Mouse (Mus musculus) embryo, embryonic 9.5 days (tissue): ENCODE results near the gene Reps1.
"Not testable (repeated sequence)": the region's sequence is repeated elsewhere in the genome, so short reads cannot be mapped to it uniquely, and the experiment has no call there.

Source experiments
- DNase-seq: peaks from one replicate; pipeline ENCODE4 v3.0.0-alpha.2; 2017; ENCODE audit errors: extremely low spot score

The Reps1 gene

DNA sequence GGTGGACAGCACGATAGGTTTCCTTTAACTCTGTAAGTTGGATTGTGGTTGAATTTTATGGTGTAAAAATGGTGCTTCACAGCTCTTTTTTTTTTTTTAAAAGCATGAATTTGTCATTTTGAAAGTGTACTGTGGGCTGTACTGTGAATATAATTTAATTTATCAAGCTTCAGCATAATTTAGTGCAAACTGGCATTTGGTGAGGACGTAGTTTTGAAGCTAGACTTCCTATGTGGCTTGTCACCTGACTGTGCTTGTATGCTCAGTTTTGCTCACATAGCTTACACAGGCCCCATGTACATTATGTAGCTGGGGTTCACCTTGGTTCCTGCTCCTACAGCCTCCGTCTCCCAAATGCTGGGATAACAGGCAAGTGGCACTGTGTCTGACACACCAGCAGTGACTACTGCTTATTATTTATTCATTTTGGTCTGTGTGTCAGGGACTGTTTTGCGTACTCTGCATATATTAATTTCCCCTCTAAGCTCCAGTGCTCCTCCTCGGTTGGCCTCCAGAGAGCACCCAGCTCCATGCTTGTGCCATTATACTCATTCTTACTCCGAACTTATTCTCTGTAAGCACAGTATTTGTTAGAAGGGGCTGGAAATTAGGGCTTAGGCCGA is 9.1 kb downstream of the Reps1 start:
- DNase-seq, result no peak

DNA sequence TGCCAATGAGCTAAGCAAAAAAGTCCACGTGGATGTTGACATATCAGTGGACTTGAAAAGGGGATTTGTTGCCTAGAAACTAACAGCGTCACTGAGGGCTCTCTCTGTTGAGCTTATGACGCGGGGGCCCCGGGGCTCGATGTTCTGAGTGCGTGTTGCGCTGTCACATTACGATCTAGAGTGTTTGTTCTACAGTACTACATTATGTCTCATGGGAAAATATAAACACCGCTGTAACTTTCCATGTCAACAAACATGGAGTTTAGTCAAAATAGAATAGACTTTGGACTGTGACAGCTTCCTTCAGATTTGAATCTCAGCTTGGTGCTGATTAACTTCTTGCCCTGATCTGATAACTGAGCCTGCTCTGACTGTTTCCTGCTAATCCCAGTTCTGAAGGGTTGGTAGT is 10.4 kb downstream of the Reps1 start:
- no peak for DNase-seq

DNA sequence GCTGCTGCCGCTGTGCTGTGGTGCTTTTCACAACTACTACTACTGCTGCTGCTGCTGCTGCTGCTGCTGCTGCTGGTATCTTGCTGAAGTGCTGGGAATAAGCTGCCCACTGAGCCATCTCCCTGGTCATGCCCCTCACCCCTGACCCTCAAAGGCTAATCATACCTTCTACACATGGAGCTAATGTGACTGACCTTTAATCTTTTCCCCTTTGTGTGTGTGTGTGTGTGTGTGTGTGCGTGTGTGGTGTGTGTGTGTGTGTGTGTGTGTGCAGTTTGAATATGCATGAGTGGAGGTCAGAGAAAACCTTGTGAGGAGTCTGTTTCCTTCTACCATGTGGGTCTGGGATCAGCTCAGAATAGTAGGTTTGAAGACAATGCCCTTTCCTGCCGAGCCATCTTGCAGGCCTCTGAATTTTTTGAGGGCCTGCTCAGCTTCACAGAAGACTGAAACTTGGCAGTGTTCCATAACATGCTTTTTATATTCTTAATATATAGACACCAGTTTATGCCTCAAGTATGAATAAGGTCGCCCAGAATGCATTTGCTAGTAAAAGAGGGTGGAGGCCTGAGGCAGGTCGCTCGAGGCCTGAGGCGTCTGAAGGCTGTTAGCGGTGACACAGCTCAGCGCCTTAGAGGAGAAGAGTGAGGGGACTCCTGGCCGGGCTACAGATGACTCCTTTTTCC is 12.2 kb downstream of the Reps1 start:
- no peak for DNase-seq

DNA sequence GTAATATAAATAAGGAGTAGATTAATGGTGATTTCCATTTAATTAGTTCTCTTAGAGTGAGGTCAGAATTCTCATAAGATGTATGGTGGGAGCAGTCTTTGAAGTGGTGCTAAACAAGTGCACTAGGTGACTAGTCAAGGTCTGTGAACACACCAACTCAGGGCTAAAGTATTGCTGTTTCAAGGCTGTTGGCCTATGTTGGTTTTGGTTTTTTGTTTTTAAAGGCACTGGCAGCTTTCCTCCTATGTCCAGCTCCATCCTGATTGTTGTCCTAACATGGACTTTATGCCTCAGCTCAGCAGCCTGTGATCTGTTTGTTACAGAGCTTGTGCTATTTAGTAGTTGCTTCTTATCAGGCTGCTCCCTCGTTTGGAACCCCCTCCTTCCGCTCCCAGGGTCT is 13.2 kb downstream of the Reps1 start:
- no peak for DNase-seq

DNA sequence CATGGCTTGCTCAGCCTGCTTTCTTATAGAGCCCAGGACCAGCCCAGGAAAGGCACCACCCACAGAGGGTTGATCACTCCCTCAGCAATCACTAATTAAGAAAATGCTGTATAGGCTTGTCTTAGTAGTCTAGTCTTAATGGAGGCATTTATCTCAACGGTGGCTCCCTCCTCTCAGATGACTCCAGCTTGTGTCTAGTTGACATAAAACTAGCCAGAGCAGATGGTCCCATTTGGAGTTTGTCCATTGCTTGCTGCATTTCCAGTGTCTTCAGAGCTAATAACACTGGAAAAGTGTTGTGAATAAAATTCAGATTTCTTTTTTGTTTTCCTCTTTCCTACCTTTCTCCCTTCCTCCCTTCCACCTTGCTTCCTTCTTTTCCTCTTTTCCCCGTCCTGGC is 13.9 kb downstream of the Reps1 start:
- no peak for DNase-seq

DNA sequence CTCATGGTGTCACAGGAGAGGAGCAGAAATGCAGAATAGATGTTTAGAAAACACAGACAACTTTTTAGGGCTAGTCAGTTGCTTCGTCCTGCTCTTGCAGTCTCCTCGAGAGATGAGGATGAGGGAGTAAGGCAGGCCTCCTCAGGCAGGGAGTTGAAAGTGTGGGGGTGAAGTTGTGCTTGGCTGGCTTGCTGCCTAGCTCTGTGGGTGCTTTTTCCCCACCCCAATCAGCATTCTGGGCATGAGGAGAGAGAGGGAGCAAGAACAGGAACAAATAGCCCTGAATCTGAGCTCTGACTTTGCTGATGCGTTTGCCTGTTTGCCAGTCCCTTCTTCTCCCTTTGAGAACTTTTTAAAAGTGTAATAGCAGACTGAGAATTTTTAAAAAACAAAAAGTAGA is 14.5 kb downstream of the Reps1 start:
- no peak for DNase-seq

- no peak for DNase-seq
These were observed 15.0 kb downstream of the Reps1 start for GRCm38 (mm10) chr10:18070616-18071015.

DNA sequence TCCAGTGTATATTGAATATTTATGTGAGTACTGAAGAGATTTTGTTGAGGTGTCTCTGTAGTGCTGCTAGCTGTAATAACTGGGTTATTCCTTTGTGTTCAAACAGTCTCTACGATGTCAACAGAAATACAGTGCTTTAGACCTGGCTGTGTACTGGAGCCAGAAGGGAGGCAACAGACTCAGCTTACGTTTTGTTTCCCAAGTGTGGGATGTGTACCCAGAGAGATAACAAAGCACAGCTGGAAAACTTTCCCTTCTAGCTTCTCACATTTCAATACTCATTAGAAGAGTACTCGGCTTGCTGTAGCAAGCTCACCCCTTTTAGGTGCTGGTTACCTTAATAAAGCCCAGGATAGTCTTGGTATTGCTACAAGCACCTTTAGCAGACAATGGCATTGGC is 17.2 kb downstream of the Reps1 start:
- no peak for DNase-seq

DNA sequence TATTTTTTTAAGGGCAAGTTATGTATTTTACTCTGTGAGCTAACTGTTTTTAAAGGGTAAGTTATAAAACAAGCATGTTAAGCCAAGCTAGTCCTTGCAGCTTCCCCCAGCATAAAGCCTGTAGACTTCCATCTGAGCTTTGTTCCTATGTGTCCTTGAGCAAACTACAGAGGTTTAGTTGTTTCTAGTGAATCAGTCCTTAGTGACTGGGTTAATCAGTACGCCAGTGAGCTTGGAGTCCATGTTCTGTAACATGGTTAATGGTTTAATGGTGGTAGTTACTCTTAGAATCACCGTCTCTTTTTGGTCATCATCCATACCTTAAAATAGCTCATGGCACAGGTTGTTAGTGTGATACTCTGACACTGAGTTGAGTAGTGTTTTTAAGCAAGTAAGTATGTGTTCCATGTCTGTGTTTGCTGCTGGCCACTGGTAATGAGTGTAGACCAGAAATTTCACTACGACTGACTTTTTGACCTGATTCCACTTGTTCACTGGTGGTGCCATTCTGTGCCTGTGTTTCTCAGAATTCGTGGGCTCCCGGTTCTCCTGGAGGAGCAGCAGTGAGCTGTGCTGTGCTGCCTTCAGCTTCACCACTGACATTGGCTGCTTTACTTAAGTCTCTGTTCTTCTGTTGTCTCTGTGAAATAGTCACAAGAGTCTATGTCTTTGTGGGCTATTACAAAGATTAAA is 18.9 kb downstream of the Reps1 start:
- no peak for DNase-seq

DNA sequence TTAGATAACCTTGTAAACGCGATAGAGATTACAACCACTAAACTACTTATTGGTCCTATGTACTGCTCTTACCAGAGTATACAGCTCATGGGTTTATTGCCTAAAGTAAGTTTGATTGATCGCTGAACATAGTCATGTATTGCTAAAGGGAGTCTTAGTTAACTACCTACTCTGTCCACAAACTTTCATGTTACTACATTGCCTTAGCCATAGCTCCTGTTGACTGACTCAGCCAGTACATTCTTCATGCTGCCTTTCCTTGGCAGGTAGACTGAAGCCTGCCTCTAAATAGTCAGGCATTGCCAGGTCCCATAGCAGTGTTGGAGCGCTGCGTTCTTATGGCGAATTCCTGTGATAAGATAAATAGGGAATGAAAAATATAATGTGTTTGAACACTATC is 20.2 kb downstream of the Reps1 start:
- DNase-seq, result no peak

DNA sequence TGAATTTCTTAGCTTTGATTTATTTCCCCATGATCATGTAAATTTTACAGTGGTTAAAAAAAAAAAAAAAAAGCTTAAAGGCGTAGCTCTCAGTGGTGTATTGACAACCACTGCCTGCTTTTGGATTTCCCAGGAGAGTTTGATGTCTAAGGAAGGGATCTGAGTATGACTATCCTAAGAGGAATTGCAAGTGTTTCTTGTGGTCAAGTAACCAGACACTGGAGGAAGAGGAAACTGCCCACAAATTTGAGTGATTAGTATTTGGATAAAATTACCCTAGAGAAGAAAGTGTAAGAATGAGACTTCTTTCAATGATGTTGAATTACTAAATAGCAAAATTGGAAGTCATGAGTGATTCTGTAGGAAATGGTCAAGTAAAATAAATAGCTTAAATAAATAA is 25.9 kb downstream of the Reps1 start:
- no peak for DNase-seq

- DNase-seq, result no peak
These were observed 27.1 kb downstream of the Reps1 start for GRCm38 (mm10) chr10:18082772-18083171.

DNA sequence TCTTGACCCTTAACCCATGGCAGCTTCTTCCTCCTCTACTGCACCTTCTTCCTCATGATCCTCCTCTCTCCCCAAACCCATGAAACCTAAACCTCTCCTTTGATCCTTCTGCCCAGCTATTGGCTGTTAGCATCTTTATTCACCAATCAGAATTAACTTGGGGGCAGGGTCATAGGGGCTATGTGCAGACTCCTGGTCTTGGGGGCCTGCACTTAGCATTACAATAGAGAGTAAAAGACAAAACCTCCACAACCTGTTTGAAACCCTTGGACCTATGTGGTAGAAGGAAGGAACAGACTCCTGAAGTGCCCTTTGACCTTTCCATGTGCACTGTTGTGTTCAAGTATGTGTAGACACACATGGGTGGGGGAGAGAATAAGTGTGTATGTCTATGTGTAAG is 35.0 kb downstream of the Reps1 start:
- DNase-seq, result no peak

GRCm38 (mm10) chr10:18102166-18102565 is 46.5 kb downstream of the Reps1 start:
- no peak for DNase-seq

GRCm38 (mm10) chr10:18107471-18107870 is 51.8 kb downstream of the Reps1 start:
- DNase-seq, result no peak

GRCm38 (mm10) chr10:18110940-18111339 is 55.3 kb downstream of the Reps1 start:
- DNase-seq, result no peak

DNA sequence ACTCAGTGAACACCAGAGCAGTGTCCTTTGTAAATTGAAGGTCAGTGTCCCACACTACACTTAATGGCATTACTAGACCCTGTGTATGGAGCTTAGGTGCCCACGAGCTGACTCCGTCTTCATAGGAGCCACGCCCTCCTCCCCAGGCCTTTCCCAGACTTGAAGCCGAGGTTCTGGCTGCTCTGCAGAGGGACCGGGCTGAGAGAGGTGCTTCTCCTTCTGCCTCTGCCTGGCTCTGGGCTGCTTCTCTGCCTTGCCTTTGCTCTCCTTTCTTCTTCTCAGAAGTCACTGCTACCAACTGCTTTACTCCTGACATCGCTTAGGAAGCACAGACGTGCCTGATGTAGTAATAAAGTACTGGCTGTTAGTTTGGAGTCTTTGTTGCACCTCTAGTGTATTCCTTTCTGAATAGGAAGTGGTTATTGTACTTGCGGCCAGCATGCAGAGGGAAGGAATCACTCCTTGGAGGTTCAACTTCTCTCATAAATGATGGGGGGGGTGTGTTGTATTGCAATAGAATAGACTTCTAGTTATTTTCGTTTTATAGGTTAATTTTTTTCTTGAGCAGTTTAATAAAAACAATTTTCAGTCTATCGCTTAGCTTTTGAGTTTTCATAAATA is 57.9 kb downstream of the Reps1 start:
- no peak for DNase-seq

DNA sequence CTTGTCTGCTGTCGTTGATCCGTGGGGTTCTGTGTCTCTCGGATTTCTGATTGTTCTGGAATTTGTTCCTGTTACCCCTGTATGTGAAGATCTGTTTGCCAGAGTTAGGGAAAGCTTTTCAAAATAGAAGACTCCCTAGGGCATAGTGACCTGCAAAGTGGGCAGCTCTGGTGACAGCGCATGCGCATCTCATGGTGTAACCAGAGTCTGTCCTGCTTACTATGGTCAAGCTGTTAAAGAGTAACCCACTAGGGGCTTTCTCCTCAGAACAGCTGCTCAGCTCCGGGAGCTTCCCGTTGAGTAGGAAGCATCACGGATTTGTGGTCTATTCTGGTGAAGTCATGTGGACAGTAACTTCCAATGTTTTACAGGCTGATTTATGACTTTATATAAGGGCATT is 62.7 kb downstream of the Reps1 start:
- DNase-seq, result no peak

DNA sequence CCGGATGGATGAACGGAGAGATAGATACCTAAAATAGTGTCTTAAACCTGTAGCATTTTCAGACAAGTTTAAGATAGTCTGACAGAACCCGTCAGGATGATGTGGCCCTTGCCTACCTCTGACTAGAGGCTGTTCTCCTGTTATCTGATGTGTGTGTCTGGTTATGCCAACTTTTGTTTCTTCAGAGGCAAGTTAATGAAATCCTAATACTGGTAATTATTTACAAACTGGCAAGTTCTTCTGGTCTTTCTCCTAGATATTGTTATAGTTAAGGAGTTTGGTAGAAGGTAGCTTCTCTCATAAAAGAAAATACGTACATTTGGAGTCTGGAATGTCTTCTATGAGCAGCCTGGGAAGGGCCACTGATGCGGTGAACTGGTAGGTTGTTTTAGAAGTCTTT is 74.6 kb downstream of the Reps1 start:
- DNase-seq, result no peak

GRCm38 (mm10) chr10:18131666-18132650 is 76.3 kb downstream of the Reps1 start:
- no peak for DNase-seq

GRCm38 (mm10) chr10:18138853-18139503 is 83.3 kb downstream of the Reps1 start:
- not testable (repeated sequence) for DNase-seq
